Mouse (Mus musculus): ENCODE measurements around the gene Agtpbp1.

GRCm38 (mm10) chr13:59520834-59521233, 64.2 kb downstream of the Agtpbp1 start:
- TF ChIP-seq POLR2A (IDR thresholded peaks at IDR 0.05; ENCODE audit: low read depth, low read length): no peak
- no peak for TF ChIP-seq CTCF (IDR thresholded peaks at IDR 0.05; ENCODE audit: extremely low read depth, insufficient read depth, insufficient read length, insufficient replicate concordance)
